Mouse (Mus musculus) telencephalon, adult 2 months (tissue): ENCODE results near the gene Scgn.

Source experiments
- DNase-seq: peaks from one replicate; pipeline ENCODE4 v3.0.0-alpha.2; 2011; ENCODE audit warnings: low read depth, low spot score

Gene Scgn

GRCm38 (mm10) chr13:23990928-23991327, at the start of gene Scgn:
Scgn (minus strand) TSS chr13:23991214.
- no peak for DNase-seq

- DNase-seq: no peak
These were observed 49.2 kb upstream of the Scgn start for GRCm38 (mm10) chr13:24040221-24040620.

GRCm38 (mm10) chr13:24037502-24037901, 46.5 kb upstream of the Scgn start:
- DNase-seq: no peak

GRCm38 (mm10) chr13:24036150-24036549, 45.1 kb upstream of the Scgn start:
- DNase-seq: no peak

GRCm38 (mm10) chr13:24027191-24028170, 36.5 kb upstream of the Scgn start:
- no peak for DNase-seq

- DNase-seq: no peak
These were observed 27.5 kb upstream of the Scgn start for GRCm38 (mm10) chr13:24018515-24018914.

- no peak for DNase-seq
These were observed 14.5 kb upstream of the Scgn start for GRCm38 (mm10) chr13:24005528-24005927.

GRCm38 (mm10) chr13:24001797-24002196, 10.8 kb upstream of the Scgn start:
- DNase-seq: no peak

- DNase-seq: no peak
These were observed 10.1 kb upstream of the Scgn start for GRCm38 (mm10) chr13:24001081-24001480.

GRCm38 (mm10) chr13:23998826-23999225, 7.8 kb upstream of the Scgn start:
- no peak for DNase-seq

GRCm38 (mm10) chr13:23994756-23995155, 3.7 kb upstream of the Scgn start:
- DNase-seq: no peak

GRCm38 (mm10) chr13:23994024-23994423, 3.0 kb upstream of the Scgn start:
- DNase-seq: no peak

GRCm38 (mm10) chr13:23990451-23990850, 563 bp downstream of the Scgn start:
- no peak for DNase-seq

GRCm38 (mm10) chr13:23985130-23985529, 5.9 kb downstream of the Scgn start:
- no peak for DNase-seq

GRCm38 (mm10) chr13:23972271-23972670, 18.7 kb downstream of the Scgn start:
- no peak for DNase-seq

- peak; percentile 28 for DNase-seq
These were observed 19.1 kb downstream of the Scgn start for GRCm38 (mm10) chr13:23971870-23972269.

GRCm38 (mm10) chr13:23964909-23965308, 26.1 kb downstream of the Scgn start:
- peak; percentile 23 for DNase-seq

GRCm38 (mm10) chr13:23959776-23960175, 31.2 kb downstream of the Scgn start:
- DNase-seq: no peak

GRCm38 (mm10) chr13:23950928-23951327, 40.1 kb downstream of the Scgn start:
- DNase-seq: no peak

GRCm38 (mm10) chr13:23949484-23950246, 41.3 kb downstream of the Scgn start:
- peak; percentile 31 for DNase-seq

GRCm38 (mm10) chr13:23946254-23946653, 44.8 kb downstream of the Scgn start:
- no peak for DNase-seq

- DNase-seq: no peak
These were observed 48.2 kb downstream of the Scgn start for GRCm38 (mm10) chr13:23942861-23943260.
